Mouse (Mus musculus) E14TG2a.4 (cell line): ENCODE measurements at regions not wholly inside any gene's neighbourhood (a gene's known extent, or its start where the extent isn't known, plus 50 kb on each side); places are given as distances from the start of the nearest gene placed in this dataset.

Experiments
- CTCF ChIP-seq: conservative IDR thresholded peaks from 2 replicates; pipeline ENCODE4 v1.5.1; 2014; ENCODE audit warnings: low read length
- NANOG ChIP-seq: IDR thresholded peaks from 2 replicates; pipeline ENCODE4 v1.6.1; 2014; ENCODE audit warnings: borderline replicate concordance, low read length, mixed read lengths
- POU5F1 ChIP-seq: IDR thresholded peaks from 2 replicates; pipeline ENCODE4 v1.6.1; 2014; ENCODE audit warnings: low read length, borderline replicate concordance

- no peak for TF ChIP-seq CTCF
- TF ChIP-seq POU5F1: no peak
- TF ChIP-seq NANOG: no peak
Observed at GRCm38 (mm10) chr14:59042152-59042551, 100.5 kb downstream of the 1700129C05Rik start.
